Mouse (Mus musculus): ENCODE data around the gene Trim52. TPM values are rescaled to one million over a fixed set of nuclear protein-coding genes. Genes with fewer than 3 reads are reported as not detected.

Gene Trim52
- polyA plus RNA-seq, 3 experiments from 2014 or later, result not detected

Other genes starting within 250 kb of the Trim52 start
- gene Spry2, start 209.4 kb upstream of the Trim52 start, polyA plus RNA-seq (2017; shearing (Covaris generic)), result under 1 TPM in 2 of 3 experiments, not detected in 1; 0.48 to 0.73 TPM

Measured in inflammation-experienced regulatory T-cells, adult 6 months (primary cell).